Mouse (Mus musculus): ENCODE data around the gene Abcc12.

Gene Abcc12
- long read RNA-seq, experiment 1: 0 reads
- long read RNA-seq, experiment 2: 0 reads

DNA sequence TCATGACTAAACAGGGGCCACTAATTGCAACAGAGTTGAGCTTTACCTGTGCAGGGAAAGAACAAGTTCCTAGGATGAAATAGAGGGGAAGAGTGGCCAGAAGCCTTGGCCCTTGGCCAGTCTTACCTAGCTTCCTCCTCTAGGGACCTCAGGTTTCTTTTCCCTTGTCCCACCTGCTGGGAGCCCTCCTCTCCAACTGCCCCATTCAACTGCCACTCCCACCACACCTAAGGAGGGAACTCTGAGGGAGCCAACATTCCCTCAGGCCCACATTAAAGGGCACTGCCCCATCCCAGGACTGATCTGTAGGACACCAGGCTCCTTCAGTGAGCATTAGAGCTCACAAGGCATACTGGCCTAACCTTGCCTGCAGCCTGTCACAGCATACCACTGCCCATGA is at the start of gene Abcc12:
Gene Abcc12 (minus strand): TSS at position 229 of the 400 bp plus-strand sequence.
- intact Hi-C loops (cut with DNase I): loop anchor here (10.0 kb wide), 2 partner anchors 916 to 976 kb away; no protein-coding TSS in a partner anchor

DNA sequence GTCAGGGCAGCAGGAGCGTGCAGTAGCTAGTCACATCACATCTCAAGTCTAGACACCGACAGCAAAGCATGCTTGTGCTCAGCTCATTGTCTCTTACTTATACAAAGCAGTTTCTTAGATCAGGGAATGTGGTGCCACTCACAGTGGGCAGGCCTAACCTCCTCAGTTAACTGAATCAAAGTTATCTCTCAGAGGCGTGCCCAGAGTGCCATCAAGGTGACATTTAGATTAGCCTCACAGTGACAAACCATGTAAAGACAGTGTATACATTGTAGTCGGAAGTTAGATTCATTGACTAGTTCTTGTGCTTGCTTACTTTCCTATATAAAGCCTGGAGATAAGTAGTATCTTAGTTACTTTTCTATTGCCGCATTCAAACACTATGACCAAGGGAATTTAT is 49.7 kb upstream of the Abcc12 start:
- intact Hi-C loops (cut with DNase I): no loop called here

DNA sequence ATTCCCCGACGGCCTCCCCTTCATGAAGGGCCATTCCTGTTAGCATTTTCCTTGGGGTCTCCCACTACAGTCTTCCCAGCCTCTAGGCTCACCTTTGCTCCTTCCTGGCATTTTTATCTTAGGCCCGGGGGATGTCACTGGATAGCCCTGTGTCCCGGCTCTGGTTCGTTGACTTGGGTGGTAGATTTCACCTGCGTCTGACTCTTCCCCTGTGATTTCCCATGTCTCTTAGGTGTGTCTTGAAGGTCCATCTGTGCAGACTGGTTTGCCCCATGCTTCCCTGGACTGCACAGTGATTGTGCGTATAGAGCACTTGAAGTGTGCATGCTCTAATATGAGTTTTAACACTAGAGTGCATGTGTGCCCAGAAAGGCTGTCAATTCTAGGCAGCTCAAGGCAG is 44.4 kb upstream of the Abcc12 start:
- intact Hi-C loops (cut with DNase I): no loop called here

DNA sequence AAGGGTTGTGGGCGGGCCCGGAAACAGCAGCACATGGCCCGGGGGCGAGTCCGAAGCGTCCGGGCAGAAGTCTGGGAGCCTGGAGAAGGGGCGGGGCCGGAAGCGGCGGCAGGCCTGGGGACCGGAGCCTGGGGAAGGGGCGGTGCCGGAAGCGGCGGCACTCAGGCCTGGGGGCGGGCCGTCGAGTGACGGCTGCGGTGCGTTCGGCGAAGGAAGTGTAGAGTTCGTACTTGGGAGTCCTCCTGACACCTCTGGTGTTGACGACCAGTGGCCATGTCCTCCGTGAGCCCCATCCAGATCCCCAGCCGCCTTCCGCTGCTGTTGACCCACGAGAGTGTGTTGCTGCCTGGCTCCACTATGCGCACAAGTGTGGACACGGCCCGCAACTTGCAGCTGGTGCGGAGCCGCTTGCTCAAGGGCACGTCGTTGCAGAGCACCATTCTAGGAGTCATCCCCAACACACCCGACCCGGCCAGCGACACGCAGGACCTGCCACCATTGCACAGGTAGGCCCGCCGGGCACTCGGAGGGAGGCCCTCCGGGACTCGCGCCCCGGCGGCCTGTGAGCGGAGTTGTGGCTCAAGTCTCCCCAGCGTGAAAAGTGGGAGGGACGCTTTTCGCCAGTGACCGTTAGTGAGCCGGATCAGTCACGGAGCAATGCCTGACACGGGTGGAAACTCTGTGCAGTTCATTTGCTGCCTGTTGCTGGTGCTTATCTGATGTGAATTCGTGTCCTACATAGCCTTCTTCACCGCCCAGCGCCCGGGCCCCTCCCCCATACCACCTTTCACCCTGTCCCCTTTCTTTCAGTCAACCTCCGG is 43.6 kb upstream of the Abcc12 start, which contains the start of gene Lonp2:
Gene Lonp2 (plus strand): TSS at position 133 of the 821 bp plus-strand sequence.
- intact Hi-C loops (cut with DNase I): no loop called here

DNA sequence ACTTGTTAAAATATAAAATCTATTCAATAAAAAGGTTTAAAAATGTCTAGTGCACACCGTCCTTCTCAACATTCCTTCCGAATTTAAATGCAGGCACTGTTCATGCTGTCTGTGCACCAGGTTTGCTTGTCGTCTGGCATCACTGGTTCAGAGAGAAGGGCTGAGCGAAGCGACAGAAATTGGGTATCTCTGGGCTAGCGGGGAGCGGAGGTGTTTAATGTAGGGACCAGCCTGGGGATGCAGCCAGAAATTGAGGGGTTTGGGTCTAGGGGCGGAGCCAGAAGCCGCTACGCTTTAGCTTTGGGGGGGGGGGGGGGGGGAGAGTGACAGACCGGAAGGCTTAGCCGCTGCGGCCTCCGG is 43.0 kb upstream of the Abcc12 start:
- intact Hi-C loops (cut with DNase I): no loop called here

GRCm38 (mm10) chr8:86617759-86618387 is 37.4 kb upstream of the Abcc12 start:
- intact Hi-C loops (cut with DNase I): no loop called here

DNA sequence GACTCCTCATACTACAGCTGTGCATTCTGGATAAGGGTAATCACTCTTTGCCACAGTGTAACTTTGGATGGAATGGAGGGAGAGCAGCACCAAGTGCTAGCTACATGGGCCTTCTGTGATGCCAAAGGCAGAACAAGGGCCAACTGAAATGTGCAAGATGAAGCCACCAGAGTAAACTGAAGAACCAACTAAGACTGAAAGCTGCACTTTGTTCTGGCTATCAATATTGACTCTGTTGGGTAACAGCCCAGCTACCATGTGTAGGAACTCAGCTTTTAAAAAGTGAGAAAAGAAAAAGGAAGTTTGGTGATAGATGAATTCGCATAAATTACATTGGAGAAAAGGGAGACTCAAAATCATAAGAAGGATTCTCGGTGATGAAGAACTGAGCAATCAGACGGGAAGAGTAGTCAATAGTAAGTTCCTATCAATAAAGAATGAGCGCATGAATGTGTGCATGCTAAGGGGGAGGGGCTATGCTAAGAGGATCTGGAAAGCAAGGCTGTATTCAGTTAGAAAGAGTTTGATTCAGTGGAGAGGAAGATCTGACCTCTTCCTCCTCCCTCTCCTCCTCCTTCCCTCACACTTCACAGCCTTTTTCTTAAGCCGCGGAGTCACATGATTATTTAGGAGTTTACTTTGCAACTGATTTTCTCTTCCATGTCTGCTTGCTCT is 34.7 kb upstream of the Abcc12 start:
- intact Hi-C loops (cut with DNase I): no loop called here

GRCm38 (mm10) chr8:86613798-86614197 is 33.3 kb upstream of the Abcc12 start:
- intact Hi-C loops (cut with DNase I): no loop called here

DNA sequence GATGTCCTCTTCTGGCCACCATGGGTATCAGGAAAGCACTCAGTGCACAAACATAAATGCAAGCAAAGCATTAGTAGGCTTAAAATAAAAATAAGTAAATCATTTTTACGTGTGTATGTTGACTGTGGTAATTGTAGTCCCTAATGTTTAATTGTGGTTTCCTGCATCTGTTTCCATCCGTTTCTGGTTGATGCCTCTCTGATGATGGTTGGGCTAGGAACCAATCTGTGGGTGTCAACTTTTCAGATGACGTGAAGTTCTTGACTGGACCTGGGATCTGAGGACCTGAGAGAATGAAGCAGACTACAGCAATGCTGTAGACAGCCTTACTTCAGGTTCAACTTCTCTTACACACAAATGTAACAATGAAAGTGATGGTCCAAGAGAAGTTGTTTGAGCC is 24.2 kb upstream of the Abcc12 start:
- intact Hi-C loops (cut with DNase I): no loop called here

GRCm38 (mm10) chr8:86603174-86603573 is 22.7 kb upstream of the Abcc12 start:
- intact Hi-C loops (cut with DNase I): no loop called here

DNA sequence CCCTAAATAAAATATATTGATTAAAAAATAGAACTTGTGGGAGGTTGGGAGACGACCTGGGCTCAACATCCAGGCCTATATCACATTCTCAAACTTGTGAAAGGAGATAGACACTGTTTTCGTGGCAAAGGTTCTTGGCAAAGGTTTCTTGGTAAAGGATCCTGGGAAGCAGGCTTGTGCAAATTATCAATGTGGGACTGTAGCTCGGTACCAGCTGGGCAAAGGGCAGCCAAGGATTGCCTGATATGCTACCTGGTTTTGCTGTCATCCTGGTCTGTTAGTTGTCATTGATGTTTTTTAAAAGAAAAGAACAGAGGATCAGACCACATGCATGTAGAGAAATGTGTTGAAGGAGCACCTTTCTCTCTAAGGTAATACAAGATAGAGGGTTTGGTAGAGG is 19.8 kb upstream of the Abcc12 start:
- intact Hi-C loops (cut with DNase I): no loop called here

GRCm38 (mm10) chr8:86599299-86599698 is 18.8 kb upstream of the Abcc12 start:
- intact Hi-C loops (cut with DNase I): no loop called here

DNA sequence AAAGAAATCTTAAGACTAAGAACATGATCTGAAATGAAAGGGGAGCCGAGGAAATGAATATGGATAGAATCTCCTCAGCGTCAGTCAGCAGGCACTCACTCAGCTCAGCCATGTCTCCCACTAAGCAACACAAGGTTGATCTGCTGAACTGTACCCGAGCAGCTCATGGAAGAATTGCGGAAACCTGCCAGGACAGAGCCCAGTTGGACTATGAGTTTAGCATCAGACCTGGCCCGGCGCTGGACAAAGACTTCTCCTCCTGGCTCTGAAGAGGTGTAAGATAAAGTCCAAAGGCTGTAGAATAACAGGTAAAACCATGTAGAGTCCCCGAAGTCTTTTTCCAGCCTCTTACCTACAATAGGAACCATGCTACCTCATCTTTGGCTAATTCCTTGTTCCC is 17.2 kb upstream of the Abcc12 start:
- intact Hi-C loops (cut with DNase I): no loop called here

GRCm38 (mm10) chr8:86595671-86596070 is 15.2 kb upstream of the Abcc12 start:
- intact Hi-C loops (cut with DNase I): no loop called here

- intact Hi-C loops (cut with DNase I): no loop called here
Observed at GRCm38 (mm10) chr8:86594159-86594796, 13.8 kb upstream of the Abcc12 start.

GRCm38 (mm10) chr8:86593099-86593498 is 12.6 kb upstream of the Abcc12 start:
- intact Hi-C loops (cut with DNase I): no loop called here

DNA sequence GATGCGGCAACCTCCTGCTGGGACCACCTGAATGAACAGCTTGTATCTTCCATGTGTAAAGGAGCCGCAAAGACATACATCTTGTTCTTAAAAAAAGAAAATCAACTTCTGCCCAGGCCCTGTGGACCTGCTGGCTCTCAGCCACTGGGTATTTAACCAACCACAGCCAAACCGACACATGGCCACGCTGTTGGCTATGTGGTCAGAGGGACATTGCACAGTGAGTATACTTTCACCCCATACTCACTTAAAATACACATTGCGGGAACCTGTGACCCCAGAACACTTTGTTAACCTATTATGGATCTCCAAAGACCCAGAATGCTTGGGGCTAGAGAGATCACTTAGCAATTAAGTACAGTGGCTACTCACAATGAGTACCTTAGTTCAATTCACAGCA is 7.9 kb upstream of the Abcc12 start:
- intact Hi-C loops (cut with DNase I): loop anchor here (5.0 to 10.0 kb wide), 3 partner anchors 319 to 984 kb away; no protein-coding TSS in a partner anchor

DNA sequence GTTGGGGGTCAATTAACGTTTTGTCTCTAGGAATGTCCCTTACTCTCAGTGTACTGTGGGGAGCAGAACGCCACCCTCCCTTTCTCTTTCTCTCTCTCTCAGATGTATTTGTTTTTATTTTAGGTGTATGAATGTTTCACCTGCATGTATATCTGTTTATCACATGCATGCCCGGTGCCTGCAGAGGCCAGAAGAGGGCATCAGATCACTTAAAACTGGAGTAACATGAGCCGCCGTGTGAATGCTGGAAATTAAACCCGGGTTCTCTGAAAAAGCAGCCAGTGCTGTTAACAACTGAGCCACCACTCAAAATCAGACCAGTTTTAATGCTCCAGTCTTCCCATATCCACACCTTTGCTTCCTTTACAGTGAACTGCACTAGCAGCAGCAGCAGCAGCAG is 6.2 kb upstream of the Abcc12 start:
- intact Hi-C loops (cut with DNase I): loop anchor here (5.0 to 10.0 kb wide), 3 partner anchors 321 to 982 kb away; no protein-coding TSS in a partner anchor

- intact Hi-C loops (cut with DNase I): loop anchor here (5.0 to 10.0 kb wide), 3 partner anchors 321 to 981 kb away; no protein-coding TSS in a partner anchor
Observed at GRCm38 (mm10) chr8:86586058-86586457, 5.6 kb upstream of the Abcc12 start.

DNA sequence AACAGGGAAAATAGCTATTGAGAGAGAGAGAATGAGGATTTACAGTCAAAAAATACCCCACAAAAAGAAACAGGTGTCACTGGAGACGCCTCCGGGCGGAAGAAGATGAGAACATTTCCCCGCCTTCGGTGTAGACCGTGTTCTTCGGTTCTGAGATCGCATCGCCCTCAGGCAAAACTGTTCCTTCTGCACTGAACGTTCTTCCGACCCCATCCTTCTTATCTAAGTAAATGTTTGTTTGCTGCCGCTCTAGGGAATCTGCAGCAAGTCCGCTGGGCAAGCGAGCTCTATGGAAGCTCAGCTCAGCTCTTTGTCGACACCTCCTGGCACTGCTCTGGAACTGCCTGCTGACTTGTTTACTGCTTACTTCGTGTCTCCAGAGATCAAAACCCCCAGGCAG is 5.0 kb upstream of the Abcc12 start:
- intact Hi-C loops (cut with DNase I): loop anchor here (2.0 to 10.0 kb wide), 4 partner anchors 322 to 981 kb away; no protein-coding TSS in a partner anchor

DNA sequence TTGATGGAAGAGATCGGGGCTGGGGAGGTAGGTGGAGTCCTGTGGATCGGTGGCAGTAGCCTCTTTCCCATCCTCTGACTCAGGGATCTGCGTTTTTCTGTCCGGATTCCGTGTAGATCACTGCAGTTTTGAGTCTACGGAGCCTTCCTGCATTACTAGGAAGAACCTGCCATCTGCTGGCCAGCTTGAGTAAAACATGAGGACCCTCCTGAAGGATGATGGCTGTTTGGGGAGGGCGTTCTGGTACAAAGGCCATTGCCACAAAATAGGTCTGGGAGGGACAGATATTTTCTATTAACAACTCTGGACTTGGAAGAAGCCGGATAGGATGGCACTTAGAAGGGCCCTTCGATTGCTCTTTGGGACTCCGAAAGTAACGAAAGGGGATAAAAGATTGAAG is 4.6 kb upstream of the Abcc12 start:
- intact Hi-C loops (cut with DNase I): loop anchor here (2.0 to 10.0 kb wide), 4 partner anchors 322 to 980 kb away; no protein-coding TSS in a partner anchor

Data from adrenal gland (tissue).